Mouse (Mus musculus) embryonic facial prominence, embryonic 11.5 days (tissue): ENCODE measurements around the gene Cplx1. TPM values are rescaled to one million over a fixed set of nuclear protein-coding genes. Genes with fewer than 3 reads are reported as not detected.
A peak's percentile ranks its signal among the peaks of the same experiment; 100 is the strongest.

Experiments
- ATAC-seq: fragments of 200-750 bp; cut with Nextera tagmentation; replicated peaks from 2 replicates; pipeline ENCODE4 v1.8.0; 2017; ENCODE audit warnings: low read depth; ENCODE audit not compliant: insufficient number of reproducible peaks, low FRiP score, low TSS enrichment
- DNase-seq: peaks from one replicate; pipeline ENCODE4 v3.0.0-alpha.2; 2015; ENCODE audit warnings: low spot score
- H3K27ac ChIP-seq: fragments of 300-500 bp; sonication (generic); replicated peaks from 2 replicates; pipeline ENCODE4 v1.5.1; 2014; ENCODE audit warnings: mild to moderate bottlenecking, low read depth, low read length, control low read depth
- H3K27me3 ChIP-seq: fragments of 300-500 bp; sonication (generic); 2 replicates; pipeline ENCODE4 v1.6.1; 2014; ENCODE audit warnings: mild to moderate bottlenecking, low read length, moderate library complexity, mixed read lengths; ENCODE audit not compliant: control insufficient read depth, insufficient read depth
- H3K36me3 ChIP-seq: fragments of 300-500 bp; sonication (generic); replicated peaks from 2 replicates; pipeline ENCODE4 v1.6.1; 2014; ENCODE audit warnings: low read depth, mild to moderate bottlenecking, low read length, moderate library complexity, mixed read lengths; ENCODE audit not compliant: control insufficient read depth, insufficient read depth
- H3K4me1 ChIP-seq: fragments of 300-500 bp; sonication (generic); 2 replicates; pipeline ENCODE4 v1.6.1; 2014; ENCODE audit warnings: low read length, mixed read lengths; ENCODE audit not compliant: control insufficient read depth, insufficient read depth
- H3K4me2 ChIP-seq: fragments of 300-500 bp; sonication (generic); 2 replicates; pipeline ENCODE4 v1.6.1; 2014; ENCODE audit warnings: low read depth, mild to moderate bottlenecking, control low read depth, low read length, moderate library complexity
- H3K4me3 ChIP-seq: fragments of 300-500 bp; sonication (generic); 2 replicates; pipeline ENCODE4 v1.5.1; 2014; ENCODE audit warnings: low read depth, low read length, control low read depth
- H3K9ac ChIP-seq: fragments of 300-500 bp; sonication (generic); replicated peaks from 2 replicates; pipeline ENCODE4 v1.6.1; 2014; ENCODE audit warnings: mild to moderate bottlenecking, control low read depth, low read length
- H3K9me3 ChIP-seq: fragments of 300-500 bp; sonication (generic); replicated peaks from 2 replicates; pipeline ENCODE4 v1.6.1; 2016; ENCODE audit warnings: mild to moderate bottlenecking, low read length, inconsistent platforms, mixed read lengths; ENCODE audit not compliant: control insufficient read depth
- WGBS: fragments of 180-500 bp; shearing (Covaris S2); extraction: QIAGEN DNeasy Blood & Tissue Kit; methylation state at CpG from one replicate; pipeline ENCODE4 v1.1.7; 2014; 5-methylcytosine and 5-hydroxymethylcytosine counted together
- polyA plus RNA-seq: library from polyadenylated mRNA; unstranded; fragments of >200 nt; fragmentation: Nextera tagmentation; extraction: Ambion mirVana; gene quantifications from 2 replicates; pipeline ENCODE4 v1.2.1, GENCODE M21; 2014

The Cplx1 gene
- 3.5 and 4.6 TPM in 2 replicates for polyA plus RNA-seq

GRCm38 (mm10) chr5:108549489-108550206 is at the start of gene Cplx1:
Cplx1 (minus strand) TSS chr5:108550024.
- ATAC-seq: peak; percentile 72
- Histone ChIP-seq H3K4me2 (peak within 1 kb of the TSS; percentile 62), H3K4me3 (peak within 1 kb of the TSS; percentile 23), H3K9me3 (no peaks in the 10 kb centered on the region), H3K9ac (no peak within 1 kb of the TSS), H3K36me3 (no peaks in the 10 kb centered on the region), H3K4me1 (no peaks in the 10 kb centered on the region), H3K27ac (no peak within 1 kb of the TSS), H3K27me3 (peaks cover 13% of the 10 kb centered on the region)
- 0% methylated on average over 54 of the region's 56 CpGs for WGBS
- DNase-seq: peak; percentile 86

- peaks cover 10% of the 10 kb centered on the region for H3K36me3 ChIP-seq
- H3K4me2 ChIP-seq: no peak overlapping the region
- H3K27me3 ChIP-seq: no peaks in the 10 kb centered on the region
- ATAC-seq (no peak), DNase-seq (no peak)
- no peak overlapping the region for H3K9ac ChIP-seq
- no peak overlapping the region for H3K4me3 ChIP-seq
- H3K27ac ChIP-seq: no peak overlapping the region
- WGBS: 91% methylated on average over 3 of the region's 3 CpGs
- H3K4me1 ChIP-seq: no peaks in the 10 kb centered on the region
- no peaks in the 10 kb centered on the region for H3K9me3 ChIP-seq
Measured at GRCm38 (mm10) chr5:108581361-108581891, 31.6 kb upstream of the Cplx1 start.

- H3K9me3 ChIP-seq: no peaks in the 10 kb centered on the region
- no peak overlapping the region for H3K4me3 ChIP-seq
- no peak overlapping the region for H3K4me2 ChIP-seq
- no peak for ATAC-seq
- no peak for DNase-seq
- H3K36me3 ChIP-seq: peaks cover 7% of the 10 kb centered on the region
- WGBS: 96% methylated on average over 6 of the region's 6 CpGs
- H3K9ac ChIP-seq: no peak overlapping the region
- H3K27me3 ChIP-seq: no peaks in the 10 kb centered on the region
- H3K27ac ChIP-seq: no peak overlapping the region
- H3K4me1 ChIP-seq: no peaks in the 10 kb centered on the region
Measured at GRCm38 (mm10) chr5:108573054-108573453, 23.2 kb upstream of the Cplx1 start.

GRCm38 (mm10) chr5:108570991-108571390 is 21.2 kb upstream of the Cplx1 start:
- WGBS: 90% methylated on average over 1 of the region's 1 CpGs
- no peak overlapping the region for H3K27ac ChIP-seq
- no peak overlapping the region for H3K9ac ChIP-seq
- no peak for ATAC-seq
- no peak for DNase-seq
- H3K4me3 ChIP-seq: no peak overlapping the region
- peaks cover 3% of the 10 kb centered on the region for H3K36me3 ChIP-seq
- H3K4me2 ChIP-seq: no peak overlapping the region
- no peaks in the 10 kb centered on the region for H3K4me1 ChIP-seq
- H3K27me3 ChIP-seq: no peaks in the 10 kb centered on the region
- no peaks in the 10 kb centered on the region for H3K9me3 ChIP-seq

GRCm38 (mm10) chr5:108567104-108567503 is 17.3 kb upstream of the Cplx1 start:
- Histone ChIP-seq H3K27ac (no peak overlapping the region), H3K4me3 (no peak overlapping the region), H3K9ac (no peak overlapping the region), H3K4me2 (no peak overlapping the region), H3K36me3 (peaks cover 3% of the 10 kb centered on the region; the same call in 1 of the 2 replicates), H3K27me3 (no peaks in the 10 kb centered on the region), H3K4me1 (no peaks in the 10 kb centered on the region), H3K9me3 (no peaks in the 10 kb centered on the region)
- ATAC-seq (no peak), DNase-seq (no peak)
- 95% methylated on average over 2 of the region's 2 CpGs for WGBS

GRCm38 (mm10) chr5:108566523-108566922 is 16.7 kb upstream of the Cplx1 start:
- Histone ChIP-seq H3K27ac (no peak overlapping the region), H3K9ac (no peak overlapping the region), H3K4me3 (no peak overlapping the region), H3K4me2 (no peak overlapping the region), H3K4me1 (no peaks in the 10 kb centered on the region), H3K9me3 (no peaks in the 10 kb centered on the region), H3K27me3 (no peaks in the 10 kb centered on the region), H3K36me3 (peaks cover 3% of the 10 kb centered on the region; the same call in 1 of the 2 replicates)
- WGBS: 87% methylated on average over 4 of the region's 4 CpGs
- ATAC-seq: no peak
- no peak for DNase-seq

- Histone ChIP-seq H3K9ac (no peak overlapping the region), H3K27ac (no peak overlapping the region), H3K36me3 (peaks cover 3% of the 10 kb centered on the region; the same call in 1 of the 2 replicates), H3K27me3 (no peaks in the 10 kb centered on the region), H3K4me1 (no peaks in the 10 kb centered on the region), H3K4me2 (no peak overlapping the region), H3K9me3 (no peaks in the 10 kb centered on the region), H3K4me3 (no peak overlapping the region)
- ATAC-seq (no peak), DNase-seq (no peak)
- 92% methylated on average over 2 of the region's 2 CpGs for WGBS
Measured at GRCm38 (mm10) chr5:108565381-108565780, 15.6 kb upstream of the Cplx1 start.

GRCm38 (mm10) chr5:108564346-108564745 is 14.5 kb upstream of the Cplx1 start:
- Histone ChIP-seq H3K4me1 (no peaks in the 10 kb centered on the region), H3K9me3 (no peaks in the 10 kb centered on the region), H3K36me3 (no peaks in the 10 kb centered on the region; the same call in 1 of the 2 replicates), H3K27ac (no peak overlapping the region), H3K9ac (no peak overlapping the region), H3K27me3 (no peaks in the 10 kb centered on the region), H3K4me3 (no peak overlapping the region), H3K4me2 (no peak overlapping the region)
- DNase-seq (no peak), ATAC-seq (no peak)
- WGBS: 89% methylated on average over 3 of the region's 3 CpGs
